Mouse (Mus musculus): ENCODE results near the gene Ermp1. TPM values are rescaled to one million over a fixed set of nuclear protein-coding genes. Genes with fewer than 3 reads are reported as not detected.

The Ermp1 gene
- polyA plus RNA-seq, 1 experiment from 2014 or later = 5.3 TPM

DNA sequence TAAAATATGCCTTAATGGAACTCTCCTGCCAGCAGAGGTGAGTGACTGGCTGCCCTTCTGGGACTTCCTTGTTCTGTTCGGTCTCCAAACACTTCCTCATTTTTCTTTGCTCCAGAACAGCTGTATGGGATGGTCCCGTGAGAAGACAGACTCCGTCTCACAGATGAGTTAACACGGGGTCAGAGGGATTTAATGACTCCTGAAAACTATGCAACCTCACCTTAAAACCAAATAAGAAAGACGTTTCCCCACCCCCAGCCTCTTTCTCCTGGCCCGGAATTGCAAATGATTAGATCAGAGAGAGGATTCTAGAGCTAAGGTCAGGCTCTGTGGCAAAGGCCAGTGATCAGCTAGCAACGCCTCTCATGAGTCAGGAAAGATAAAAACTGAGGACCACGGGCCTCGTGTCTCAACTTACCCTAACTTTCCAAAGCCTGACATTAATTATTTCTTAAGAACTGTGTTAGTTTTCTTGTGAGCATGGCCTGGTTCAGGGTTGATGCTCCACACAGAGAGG, 27.4 kb upstream of the Ermp1 start:
- ATAC-seq (ENCODE audit: extremely low read depth, insufficient number of reproducible peaks, low FRiP score, low TSS enrichment) = no peak
- no peak overlapping the region for H3K27ac ChIP-seq (replicated peaks)
- no peaks in the 10 kb centered on the region for H3K36me3 ChIP-seq
- peaks cover 4% of the 10 kb centered on the region; the same call in 1 of the 2 replicates for H3K4me1 ChIP-seq
- peaks cover 64% of the 10 kb centered on the region for H3K27me3 ChIP-seq (replicated peaks)
- no peak overlapping the region for H3K4me2 ChIP-seq
- 51% methylated on average over 9 of the region's 9 CpGs for WGBS
- H3K9ac ChIP-seq = no peak overlapping the region
- no peaks in the 10 kb centered on the region for H3K9me3 ChIP-seq
- no peak overlapping the region for H3K4me3 ChIP-seq

- H3K27me3 ChIP-seq (replicated peaks) = peaks cover 64% of the 10 kb centered on the region
- no peaks in the 10 kb centered on the region for H3K9me3 ChIP-seq
- WGBS = 90% methylated on average over 7 of the region's 7 CpGs
- no peak overlapping the region for H3K9ac ChIP-seq
- H3K27ac ChIP-seq (replicated peaks) = no peak overlapping the region
- no peak overlapping the region for H3K4me2 ChIP-seq
- ATAC-seq (ENCODE audit: extremely low read depth, insufficient number of reproducible peaks, low FRiP score, low TSS enrichment) = no peak
- H3K36me3 ChIP-seq = no peaks in the 10 kb centered on the region
- no peaks in the 10 kb centered on the region for H3K4me1 ChIP-seq
- no peak overlapping the region for H3K4me3 ChIP-seq
These were observed 26.7 kb upstream of the Ermp1 start for GRCm38 (mm10) chr19:29674946-29675345.

- Histone ChIP-seq H3K9ac (no peak overlapping the region), H3K9me3 (no peaks in the 10 kb centered on the region), H3K36me3 (no peaks in the 10 kb centered on the region), H3K4me2 (no peak overlapping the region), H3K27me3 (replicated peaks) (peaks cover 55% of the 10 kb centered on the region), H3K4me3 (no peak overlapping the region), H3K4me1 (peaks cover 1% of the 10 kb centered on the region), H3K27ac (replicated peaks) (no peak overlapping the region)
- ATAC-seq (ENCODE audit: extremely low read depth, insufficient number of reproducible peaks, low FRiP score, low TSS enrichment) = no peak
- WGBS = 89% methylated on average over 13 of the region's 13 CpGs
These were observed 24.4 kb upstream of the Ermp1 start for GRCm38 (mm10) chr19:29672660-29673059.

DNA sequence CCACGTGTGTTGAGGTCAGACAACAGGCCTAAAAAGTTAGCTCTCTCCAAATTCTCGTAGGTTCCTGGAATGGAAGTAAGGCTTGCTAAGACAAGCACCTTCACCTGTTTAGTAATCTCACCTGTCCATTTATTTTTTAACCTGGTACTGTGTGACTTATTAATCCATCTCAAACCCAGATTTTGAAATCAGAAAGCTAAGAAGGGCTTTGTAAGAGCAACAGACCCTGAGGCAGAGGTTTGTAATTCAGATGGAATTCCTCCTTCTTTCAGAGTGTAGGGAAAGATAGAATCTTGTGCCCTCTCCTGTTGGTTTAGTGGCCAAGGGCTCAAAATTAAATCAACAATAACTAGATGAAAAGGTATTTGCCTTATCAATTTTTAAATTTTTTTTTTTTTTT, 22.9 kb upstream of the Ermp1 start:
- H3K27me3 ChIP-seq (replicated peaks) = peaks cover 45% of the 10 kb centered on the region
- H3K27ac ChIP-seq (replicated peaks) = no peak overlapping the region
- H3K36me3 ChIP-seq = no peaks in the 10 kb centered on the region
- H3K9me3 ChIP-seq = no peaks in the 10 kb centered on the region
- H3K4me2 ChIP-seq = no peak overlapping the region
- no peak overlapping the region for H3K9ac ChIP-seq
- WGBS = 79% methylated on average over 2 of the region's 2 CpGs
- H3K4me3 ChIP-seq = no peak overlapping the region
- H3K4me1 ChIP-seq = peaks cover 14% of the 10 kb centered on the region
- no peak for ATAC-seq (ENCODE audit: extremely low read depth, insufficient number of reproducible peaks, low FRiP score, low TSS enrichment)

GRCm38 (mm10) chr19:29670247-29670646, 22.0 kb upstream of the Ermp1 start:
- 78% methylated on average over 6 of the region's 6 CpGs for WGBS
- Histone ChIP-seq H3K9me3 (no peaks in the 10 kb centered on the region), H3K4me1 (peaks cover 14% of the 10 kb centered on the region), H3K27ac (replicated peaks) (no peak overlapping the region), H3K9ac (no peak overlapping the region), H3K36me3 (no peaks in the 10 kb centered on the region), H3K4me3 (no peak overlapping the region), H3K4me2 (no peak overlapping the region), H3K27me3 (replicated peaks) (peaks cover 40% of the 10 kb centered on the region)
- no peak for ATAC-seq (ENCODE audit: extremely low read depth, insufficient number of reproducible peaks, low FRiP score, low TSS enrichment)

DNA sequence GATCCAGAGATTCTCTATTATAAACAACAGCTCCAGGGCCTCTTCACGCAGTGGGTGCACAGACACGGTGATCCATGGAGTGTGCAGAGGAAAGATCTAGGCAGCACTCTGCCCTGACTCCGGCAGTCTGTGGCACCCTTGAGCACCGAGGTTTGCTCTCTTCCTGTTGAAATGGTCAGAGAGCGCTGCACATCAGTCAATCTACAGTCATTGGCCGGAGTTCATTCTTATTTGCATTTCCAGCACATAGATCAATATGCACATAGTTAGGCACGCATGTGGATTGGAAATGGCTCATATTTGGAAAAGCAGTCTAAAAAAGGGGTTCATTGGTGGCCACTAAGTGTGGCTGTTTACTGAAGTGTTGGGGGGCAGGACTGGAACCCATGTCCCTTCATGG, 19.9 kb upstream of the Ermp1 start:
- Histone ChIP-seq H3K27me3 (replicated peaks) (peaks cover 41% of the 10 kb centered on the region), H3K36me3 (no peaks in the 10 kb centered on the region)
- no peak for ATAC-seq (ENCODE audit: extremely low read depth, insufficient number of reproducible peaks, low FRiP score, low TSS enrichment)

DNA sequence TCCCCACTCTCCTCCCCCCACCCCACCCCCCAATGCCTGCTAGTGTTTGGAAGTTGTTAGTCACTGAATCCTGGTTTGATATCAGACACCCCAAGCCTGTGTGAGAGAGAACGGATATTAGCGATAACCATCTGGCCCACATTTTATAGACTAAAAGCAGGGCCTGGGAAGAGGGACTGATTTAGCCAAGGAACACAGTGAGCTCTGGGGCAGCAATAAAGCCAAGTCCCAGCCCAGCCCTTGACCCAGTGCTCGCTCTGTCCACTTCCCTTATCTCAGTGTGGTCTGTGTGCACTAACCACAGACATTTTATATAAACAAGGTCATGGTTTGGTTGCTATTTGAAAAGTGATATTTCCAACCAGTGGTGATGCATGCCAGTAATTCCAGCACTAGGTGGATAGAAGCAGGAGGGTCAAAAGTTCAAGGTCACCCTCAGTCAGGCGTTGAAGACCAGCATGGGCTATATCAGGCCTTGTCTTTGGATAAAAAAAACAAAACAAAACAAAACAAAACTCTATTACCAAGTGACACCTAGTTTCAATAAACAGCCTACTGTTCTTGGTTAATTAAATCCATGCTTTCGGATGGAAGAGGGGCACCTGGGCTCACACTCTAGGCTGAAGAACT, 18.9 kb upstream of the Ermp1 start:
- WGBS = 60% methylated on average over 5 of the region's 5 CpGs
- Histone ChIP-seq H3K27me3 (replicated peaks) (peaks cover 39% of the 10 kb centered on the region), H3K9ac (no peak overlapping the region), H3K36me3 (no peaks in the 10 kb centered on the region), H3K4me1 (peaks cover 16% of the 10 kb centered on the region), H3K4me3 (no peak overlapping the region), H3K27ac (replicated peaks) (no peak overlapping the region), H3K9me3 (no peaks in the 10 kb centered on the region), H3K4me2 (no peak overlapping the region)
- ATAC-seq (ENCODE audit: extremely low read depth, insufficient number of reproducible peaks, low FRiP score, low TSS enrichment) = no peak

More for the DNA sequence above, 19.9 kb upstream of the Ermp1 start:
- Histone ChIP-seq H3K9me3 (no peaks in the 10 kb centered on the region), H3K4me2 (no peak overlapping the region), H3K4me1 (peaks cover 14% of the 10 kb centered on the region), H3K4me3 (no peak overlapping the region), H3K27ac (replicated peaks) (no peak overlapping the region), H3K9ac (no peak overlapping the region)
- 83% methylated on average over 7 of the region's 7 CpGs for WGBS

GRCm38 (mm10) chr19:29666164-29666563, 17.9 kb upstream of the Ermp1 start:
- Histone ChIP-seq H3K4me3 (no peak overlapping the region), H3K27me3 (replicated peaks) (peaks cover 45% of the 10 kb centered on the region), H3K27ac (replicated peaks) (no peak overlapping the region), H3K4me1 (peaks cover 18% of the 10 kb centered on the region), H3K9ac (no peak overlapping the region), H3K9me3 (no peaks in the 10 kb centered on the region), H3K4me2 (no peak overlapping the region), H3K36me3 (no peaks in the 10 kb centered on the region)
- WGBS = 64% methylated on average over 4 of the region's 4 CpGs
- no peak for ATAC-seq (ENCODE audit: extremely low read depth, insufficient number of reproducible peaks, low FRiP score, low TSS enrichment)

DNA sequence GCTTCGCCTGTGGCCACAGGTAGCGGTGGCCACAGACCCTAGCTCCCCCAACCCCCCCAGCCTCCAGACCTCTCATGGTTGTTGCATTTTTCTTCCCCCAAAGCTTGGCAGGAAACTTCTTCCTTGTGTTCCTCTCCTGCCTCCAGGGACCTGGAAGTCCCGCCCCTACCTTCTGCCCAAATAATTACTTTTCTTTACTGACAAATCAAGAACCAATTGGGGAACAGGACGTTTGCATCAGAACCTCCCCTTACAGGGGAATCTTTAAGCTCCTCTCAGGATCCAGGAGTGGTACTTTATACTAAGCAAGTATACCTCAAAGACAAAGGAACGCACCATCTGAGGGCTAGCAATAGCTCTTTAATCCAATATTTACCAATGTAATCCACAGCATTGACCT, 16.7 kb upstream of the Ermp1 start:
- WGBS = 72% methylated on average over 5 of the region's 5 CpGs
- no peak for ATAC-seq (ENCODE audit: extremely low read depth, insufficient number of reproducible peaks, low FRiP score, low TSS enrichment)
- no peak overlapping the region for H3K9ac ChIP-seq
- H3K27ac ChIP-seq (replicated peaks) = no peak overlapping the region
- no peaks in the 10 kb centered on the region for H3K36me3 ChIP-seq
- H3K9me3 ChIP-seq = no peaks in the 10 kb centered on the region
- H3K27me3 ChIP-seq (replicated peaks) = peaks cover 47% of the 10 kb centered on the region
- H3K4me3 ChIP-seq = no peak overlapping the region
- H3K4me2 ChIP-seq = no peak overlapping the region
- peaks cover 18% of the 10 kb centered on the region for H3K4me1 ChIP-seq

GRCm38 (mm10) chr19:29663780-29664179, 15.6 kb upstream of the Ermp1 start:
- 71% methylated on average over 8 of the region's 8 CpGs for WGBS
- Histone ChIP-seq H3K9ac (no peak overlapping the region), H3K27me3 (replicated peaks) (peaks cover 45% of the 10 kb centered on the region), H3K4me2 (no peak overlapping the region), H3K9me3 (no peaks in the 10 kb centered on the region), H3K4me3 (no peak overlapping the region), H3K27ac (replicated peaks) (no peak overlapping the region), H3K36me3 (no peaks in the 10 kb centered on the region), H3K4me1 (peaks cover 18% of the 10 kb centered on the region)
- no peak for ATAC-seq (ENCODE audit: extremely low read depth, insufficient number of reproducible peaks, low FRiP score, low TSS enrichment)

GRCm38 (mm10) chr19:29661974-29662580, 13.9 kb upstream of the Ermp1 start:
- Histone ChIP-seq H3K4me3 (no peak overlapping the region), H3K27ac (replicated peaks) (no peak overlapping the region), H3K4me2 (no peak overlapping the region), H3K36me3 (no peaks in the 10 kb centered on the region), H3K27me3 (replicated peaks) (peaks cover 50% of the 10 kb centered on the region), H3K4me1 (peaks cover 11% of the 10 kb centered on the region), H3K9ac (no peak overlapping the region), H3K9me3 (no peaks in the 10 kb centered on the region)
- ATAC-seq (ENCODE audit: extremely low read depth, insufficient number of reproducible peaks, low FRiP score, low TSS enrichment) = no peak
- WGBS = 64% methylated on average over 6 of the region's 6 CpGs

Data from heart, embryonic 13.5 days (tissue).